Mouse (Mus musculus): ENCODE data around the gene Lman1l. TPM values are rescaled to one million over a fixed set of nuclear protein-coding genes. Genes with fewer than 3 reads are reported as not detected.
A peak's percentile ranks its signal among the peaks of the same experiment; 100 is the strongest.

Gene Lman1l
- polyA plus RNA-seq, 1 experiment: not detected

DNA sequence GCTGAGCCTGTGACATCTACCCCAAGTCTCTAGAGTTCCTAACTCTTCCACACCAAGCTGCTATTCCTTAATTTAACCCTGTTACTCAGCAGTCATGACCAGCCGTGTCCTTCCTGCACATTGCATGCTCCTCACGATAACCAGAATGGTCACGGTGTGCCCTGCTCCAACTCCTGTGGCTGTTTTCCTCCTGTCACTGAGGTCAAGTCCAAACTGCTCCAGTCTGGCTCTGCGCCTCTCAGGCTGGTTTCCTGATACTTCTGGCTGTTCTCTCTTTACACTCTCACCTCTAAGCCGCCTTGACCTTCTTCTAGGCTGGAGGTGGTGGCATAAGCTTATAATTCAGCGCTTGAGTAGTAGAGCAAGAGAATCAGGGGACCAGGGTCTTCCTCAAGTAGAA is 52.1 kb downstream of the Lman1l start:
- Histone ChIP-seq H3K4me3 (ENCODE audit: insufficient read depth, low read length) (no peak overlapping the region), H3K27ac (ENCODE audit: insufficient read depth, low read length) (no peak overlapping the region), H3K4me1 (ENCODE audit: control insufficient read depth, insufficient read depth, low read length) (peaks cover 4% of the 10 kb centered on the region; the same call in 1 of the 2 replicates)
- no peak for TF ChIP-seq POLR2A (IDR thresholded peaks at IDR 0.05; ENCODE audit: low read depth, low read length)
- TF ChIP-seq CTCF (IDR thresholded peaks at IDR 0.05; ENCODE audit: borderline replicate concordance, insufficient read depth, low read length): no peak

DNA sequence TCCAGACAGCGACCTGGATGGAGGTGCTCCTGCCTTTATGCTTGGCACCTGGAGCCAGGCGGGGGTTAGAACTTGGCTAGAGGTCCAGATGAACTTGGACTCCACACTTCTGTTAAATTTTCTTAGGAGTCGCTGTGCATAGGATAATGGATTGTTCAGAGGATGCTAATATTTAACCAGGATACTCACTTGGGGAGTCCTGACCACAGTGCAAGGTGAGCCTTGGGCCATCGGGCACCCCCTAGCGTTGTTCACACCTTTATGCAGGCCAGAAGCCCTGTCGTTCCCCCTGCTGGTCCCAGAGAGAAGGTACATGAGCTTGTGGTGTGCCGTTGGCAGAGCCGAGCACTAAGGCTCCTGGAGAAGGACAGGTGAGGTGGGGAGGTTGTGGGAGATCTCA is 53.7 kb downstream of the Lman1l start:
- Histone ChIP-seq H3K4me1 (ENCODE audit: control insufficient read depth, insufficient read depth, low read length) (peaks cover 7% of the 10 kb centered on the region), H3K4me3 (ENCODE audit: insufficient read depth, low read length) (no peak overlapping the region), H3K27ac (ENCODE audit: insufficient read depth, low read length) (no peak overlapping the region)
- no peak for TF ChIP-seq POLR2A (IDR thresholded peaks at IDR 0.05; ENCODE audit: low read depth, low read length)
- TF ChIP-seq CTCF (IDR thresholded peaks at IDR 0.05; ENCODE audit: borderline replicate concordance, insufficient read depth, low read length): 0 out of 2 replicates have a peak, but pooled peaks have one; percentile 3

- no peak for TF ChIP-seq CTCF (IDR thresholded peaks at IDR 0.05; ENCODE audit: borderline replicate concordance, insufficient read depth, low read length)
- no peak for TF ChIP-seq POLR2A (IDR thresholded peaks at IDR 0.05; ENCODE audit: low read depth, low read length)
- no peak overlapping the region for H3K27ac ChIP-seq (ENCODE audit: insufficient read depth, low read length)
- no peak overlapping the region for H3K4me3 ChIP-seq (ENCODE audit: insufficient read depth, low read length)
- H3K4me1 ChIP-seq (ENCODE audit: control insufficient read depth, insufficient read depth, low read length): peaks cover 9% of the 10 kb centered on the region
Observed at GRCm38 (mm10) chr9:57565741-57566221, 54.8 kb downstream of the Lman1l start.

DNA sequence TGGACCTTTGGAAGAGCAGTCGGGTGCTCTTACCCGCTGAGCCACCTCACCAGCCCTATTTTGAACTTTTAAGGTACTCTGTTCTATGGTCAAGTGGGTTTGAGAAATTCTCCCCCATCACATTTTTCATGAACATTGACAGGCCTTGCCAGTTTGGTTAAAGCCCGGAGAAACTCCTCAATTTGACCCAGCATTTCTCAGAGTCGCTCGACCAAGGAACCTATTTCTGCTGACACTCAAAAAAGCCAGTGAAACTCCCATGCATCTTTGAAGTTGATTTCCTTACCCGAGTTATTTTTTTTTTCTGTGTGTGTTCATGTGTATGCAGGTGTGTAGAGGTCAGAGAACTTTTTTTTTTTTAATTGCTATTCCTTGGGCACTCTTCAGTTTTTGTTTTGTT is 56.0 kb downstream of the Lman1l start:
- no peak overlapping the region for H3K4me3 ChIP-seq (ENCODE audit: insufficient read depth, low read length)
- no peak overlapping the region for H3K27ac ChIP-seq (ENCODE audit: insufficient read depth, low read length)
- TF ChIP-seq CTCF (IDR thresholded peaks at IDR 0.05; ENCODE audit: borderline replicate concordance, insufficient read depth, low read length): no peak
- no peak for TF ChIP-seq POLR2A (IDR thresholded peaks at IDR 0.05; ENCODE audit: low read depth, low read length)
- H3K4me1 ChIP-seq (ENCODE audit: control insufficient read depth, insufficient read depth, low read length): peaks cover 9% of the 10 kb centered on the region

- peaks cover 9% of the 10 kb centered on the region for H3K4me1 ChIP-seq (ENCODE audit: control insufficient read depth, insufficient read depth, low read length)
- no peak overlapping the region for H3K4me3 ChIP-seq (ENCODE audit: insufficient read depth, low read length)
- TF ChIP-seq CTCF (IDR thresholded peaks at IDR 0.05; ENCODE audit: borderline replicate concordance, insufficient read depth, low read length): no peak
- no peak for TF ChIP-seq POLR2A (IDR thresholded peaks at IDR 0.05; ENCODE audit: low read depth, low read length)
- H3K27ac ChIP-seq (ENCODE audit: insufficient read depth, low read length): no peak overlapping the region
Observed at GRCm38 (mm10) chr9:57562896-57563372, 57.6 kb downstream of the Lman1l start.

GRCm38 (mm10) chr9:57561711-57562099 is 58.9 kb downstream of the Lman1l start:
- Histone ChIP-seq H3K4me1 (ENCODE audit: control insufficient read depth, insufficient read depth, low read length) (peaks cover 9% of the 10 kb centered on the region), H3K27ac (ENCODE audit: insufficient read depth, low read length) (no peak overlapping the region), H3K4me3 (ENCODE audit: insufficient read depth, low read length) (peak overlapping the region; percentile 72)
- TF ChIP-seq CTCF (IDR thresholded peaks at IDR 0.05; ENCODE audit: borderline replicate concordance, insufficient read depth, low read length): no peak
- TF ChIP-seq POLR2A (IDR thresholded peaks at IDR 0.05; ENCODE audit: low read depth, low read length): no peak

- TF ChIP-seq POLR2A (IDR thresholded peaks at IDR 0.05; ENCODE audit: low read depth, low read length) (peak; percentile 89), CTCF (IDR thresholded peaks at IDR 0.05; ENCODE audit: borderline replicate concordance, insufficient read depth, low read length) (no peak; the same call in 1 of the 2 replicates)
- Histone ChIP-seq H3K4me1 (ENCODE audit: control insufficient read depth, insufficient read depth, low read length) (peaks cover 9% of the 10 kb centered on the region), H3K27ac (ENCODE audit: insufficient read depth, low read length) (peak within 1 kb of the TSS; percentile 39), H3K4me3 (ENCODE audit: insufficient read depth, low read length) (peak within 1 kb of the TSS; percentile 72)
Observed at GRCm38 (mm10) chr9:57560861-57561710, 59.5 kb downstream of the Lman1l start, which contains the start of gene Scamp2. Gene Scamp2 (plus strand): TSS chr9:57560943.

GRCm38 (mm10) chr9:57560263-57560662 is 60.3 kb downstream of the Lman1l start:
- peaks cover 5% of the 10 kb centered on the region for H3K4me1 ChIP-seq (ENCODE audit: control insufficient read depth, insufficient read depth, low read length)
- no peak for TF ChIP-seq CTCF (IDR thresholded peaks at IDR 0.05; ENCODE audit: borderline replicate concordance, insufficient read depth, low read length)
- peak overlapping the region; percentile 72 for H3K4me3 ChIP-seq (ENCODE audit: insufficient read depth, low read length)
- no peak overlapping the region for H3K27ac ChIP-seq (ENCODE audit: insufficient read depth, low read length)

- Histone ChIP-seq H3K4me3 (ENCODE audit: insufficient read depth, low read length) (no peak overlapping the region), H3K27ac (ENCODE audit: insufficient read depth, low read length) (no peak overlapping the region), H3K4me1 (ENCODE audit: control insufficient read depth, insufficient read depth, low read length) (peaks cover 5% of the 10 kb centered on the region)
- TF ChIP-seq POLR2A (IDR thresholded peaks at IDR 0.05; ENCODE audit: low read depth, low read length): no peak
- TF ChIP-seq CTCF (IDR thresholded peaks at IDR 0.05; ENCODE audit: borderline replicate concordance, insufficient read depth, low read length): no peak
Observed at GRCm38 (mm10) chr9:57559568-57559967, 61.0 kb downstream of the Lman1l start.

DNA sequence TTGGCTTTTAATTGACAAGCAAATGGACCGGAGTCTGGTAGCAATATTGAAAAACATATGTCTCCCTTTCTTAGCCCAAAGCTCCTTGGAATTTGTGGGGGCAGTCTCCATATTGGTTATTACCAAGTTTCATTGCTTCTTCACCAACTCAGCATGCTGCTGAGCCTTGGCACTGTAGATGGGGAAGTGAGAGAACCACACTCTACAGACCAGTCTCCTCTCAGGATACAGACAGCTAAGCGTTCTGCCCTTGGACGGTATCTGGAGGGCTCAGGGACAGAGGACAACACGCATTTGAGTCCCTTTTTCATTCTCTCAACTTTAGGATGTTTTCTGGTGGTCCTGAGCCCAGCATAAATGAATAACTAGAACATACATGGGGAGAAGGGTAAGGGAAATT is 61.9 kb downstream of the Lman1l start:
- no peak overlapping the region for H3K27ac ChIP-seq (ENCODE audit: insufficient read depth, low read length)
- peaks cover 5% of the 10 kb centered on the region for H3K4me1 ChIP-seq (ENCODE audit: control insufficient read depth, insufficient read depth, low read length)
- no peak for TF ChIP-seq POLR2A (IDR thresholded peaks at IDR 0.05; ENCODE audit: low read depth, low read length)
- no peak for TF ChIP-seq CTCF (IDR thresholded peaks at IDR 0.05; ENCODE audit: borderline replicate concordance, insufficient read depth, low read length)
- no peak overlapping the region for H3K4me3 ChIP-seq (ENCODE audit: insufficient read depth, low read length)
